Mouse (Mus musculus): Measurements from ENCODE around the gene Slc43a2. TPM values are rescaled to one million over a fixed set of nuclear protein-coding genes. Genes with fewer than 3 reads are reported as not detected.

Gene Slc43a2
- polyA plus RNA-seq, 1 experiment = 363 TPM

GRCm38 (mm10) chr11:75566276-75567196 lies 35.0 kb downstream of the Slc43a2 start:
- TF ChIP-seq CTCF (IDR thresholded peaks at IDR 0.05; ENCODE audit: insufficient read depth, low read depth, low read length) = no peak
- TF ChIP-seq POLR2A (IDR thresholded peaks at IDR 0.05; ENCODE audit: insufficient read depth, low read depth, low read length) = no peak
- H3K4me3 ChIP-seq (ENCODE audit: insufficient read depth, low read depth, low read length) = no peak overlapping the region
- peaks cover 31% of the 10 kb centered on the region for H3K4me1 ChIP-seq (ENCODE audit: control insufficient read depth, insufficient read depth, low read length)
- H3K27ac ChIP-seq (ENCODE audit: insufficient read depth, low read depth, low read length) = peak overlapping the region; percentile 32
- WGBS = 77% methylated on average over 13 of the region's 13 CpGs

- Histone ChIP-seq H3K27ac (ENCODE audit: insufficient read depth, low read depth, low read length) (peak overlapping the region; percentile 32), H3K4me3 (ENCODE audit: insufficient read depth, low read depth, low read length) (no peak overlapping the region), H3K4me1 (ENCODE audit: control insufficient read depth, insufficient read depth, low read length) (peaks cover 41% of the 10 kb centered on the region)
- WGBS = 37% methylated on average over 9 of the region's 9 CpGs
- no peak for TF ChIP-seq CTCF (IDR thresholded peaks at IDR 0.05; ENCODE audit: insufficient read depth, low read depth, low read length)
- no peak for TF ChIP-seq POLR2A (IDR thresholded peaks at IDR 0.05; ENCODE audit: insufficient read depth, low read depth, low read length)
These were observed 36.0 kb downstream of the Slc43a2 start for GRCm38 (mm10) chr11:75567346-75568114.

GRCm38 (mm10) chr11:75568115-75568511 lies 36.6 kb downstream of the Slc43a2 start:
- Histone ChIP-seq H3K4me3 (ENCODE audit: insufficient read depth, low read depth, low read length) (no peak overlapping the region), H3K27ac (ENCODE audit: insufficient read depth, low read depth, low read length) (no peak overlapping the region), H3K4me1 (ENCODE audit: control insufficient read depth, insufficient read depth, low read length) (peaks cover 47% of the 10 kb centered on the region)
- no peak for TF ChIP-seq POLR2A (IDR thresholded peaks at IDR 0.05; ENCODE audit: insufficient read depth, low read depth, low read length)
- TF ChIP-seq CTCF (IDR thresholded peaks at IDR 0.05; ENCODE audit: insufficient read depth, low read depth, low read length) = no peak
- 79% methylated on average over 6 of the region's 6 CpGs for WGBS

- H3K4me1 ChIP-seq (ENCODE audit: control insufficient read depth, insufficient read depth, low read length) = peaks cover 39% of the 10 kb centered on the region
- no peak overlapping the region for H3K4me3 ChIP-seq (ENCODE audit: insufficient read depth, low read depth, low read length)
- H3K27ac ChIP-seq (ENCODE audit: insufficient read depth, low read depth, low read length) = no peak overlapping the region
- TF ChIP-seq CTCF (IDR thresholded peaks at IDR 0.05; ENCODE audit: insufficient read depth, low read depth, low read length) = no peak
- TF ChIP-seq POLR2A (IDR thresholded peaks at IDR 0.05; ENCODE audit: insufficient read depth, low read depth, low read length) = no peak
- WGBS = 94% methylated on average over 12 of the region's 12 CpGs
These were observed 37.5 kb downstream of the Slc43a2 start for GRCm38 (mm10) chr11:75568962-75569361.

GRCm38 (mm10) chr11:75570375-75571125 lies 39.1 kb downstream of the Slc43a2 start:
- peaks cover 34% of the 10 kb centered on the region for H3K4me1 ChIP-seq (ENCODE audit: control insufficient read depth, insufficient read depth, low read length)
- H3K27ac ChIP-seq (ENCODE audit: insufficient read depth, low read depth, low read length) = no peak overlapping the region
- 90% methylated on average over 17 of the region's 17 CpGs for WGBS
- H3K4me3 ChIP-seq (ENCODE audit: insufficient read depth, low read depth, low read length) = no peak overlapping the region
- TF ChIP-seq CTCF (IDR thresholded peaks at IDR 0.05; ENCODE audit: insufficient read depth, low read depth, low read length) (no peak), POLR2A (IDR thresholded peaks at IDR 0.05; ENCODE audit: insufficient read depth, low read depth, low read length) (no peak)

GRCm38 (mm10) chr11:75571126-75571990 lies 39.9 kb downstream of the Slc43a2 start:
- Histone ChIP-seq H3K4me1 (ENCODE audit: control insufficient read depth, insufficient read depth, low read length) (peaks cover 30% of the 10 kb centered on the region), H3K27ac (ENCODE audit: insufficient read depth, low read depth, low read length) (no peak overlapping the region)

GRCm38 (mm10) chr11:75572301-75572791 lies 40.9 kb downstream of the Slc43a2 start:
- Histone ChIP-seq H3K4me1 (ENCODE audit: control insufficient read depth, insufficient read depth, low read length) (peaks cover 25% of the 10 kb centered on the region), H3K4me3 (ENCODE audit: insufficient read depth, low read depth, low read length) (no peak overlapping the region), H3K27ac (ENCODE audit: insufficient read depth, low read depth, low read length) (peak overlapping the region; percentile 93)
- 24% methylated on average over 10 of the region's 10 CpGs for WGBS
- TF ChIP-seq POLR2A (IDR thresholded peaks at IDR 0.05; ENCODE audit: insufficient read depth, low read depth, low read length) = no peak
- no peak for TF ChIP-seq CTCF (IDR thresholded peaks at IDR 0.05; ENCODE audit: insufficient read depth, low read depth, low read length)

More at GRCm38 (mm10) chr11:75571126-75571990, 39.9 kb downstream of the Slc43a2 start:
- no peak for TF ChIP-seq POLR2A (IDR thresholded peaks at IDR 0.05; ENCODE audit: insufficient read depth, low read depth, low read length)
- TF ChIP-seq CTCF (IDR thresholded peaks at IDR 0.05; ENCODE audit: insufficient read depth, low read depth, low read length) = no peak
- no peak overlapping the region for H3K4me3 ChIP-seq (ENCODE audit: insufficient read depth, low read depth, low read length)
- 76% methylated on average over 14 of the region's 14 CpGs for WGBS

All from olfactory bulb, adult 2 months (tissue).